Mouse (Mus musculus): ENCODE measurements around the gene Itm2c.

Itm2c gene

DNA sequence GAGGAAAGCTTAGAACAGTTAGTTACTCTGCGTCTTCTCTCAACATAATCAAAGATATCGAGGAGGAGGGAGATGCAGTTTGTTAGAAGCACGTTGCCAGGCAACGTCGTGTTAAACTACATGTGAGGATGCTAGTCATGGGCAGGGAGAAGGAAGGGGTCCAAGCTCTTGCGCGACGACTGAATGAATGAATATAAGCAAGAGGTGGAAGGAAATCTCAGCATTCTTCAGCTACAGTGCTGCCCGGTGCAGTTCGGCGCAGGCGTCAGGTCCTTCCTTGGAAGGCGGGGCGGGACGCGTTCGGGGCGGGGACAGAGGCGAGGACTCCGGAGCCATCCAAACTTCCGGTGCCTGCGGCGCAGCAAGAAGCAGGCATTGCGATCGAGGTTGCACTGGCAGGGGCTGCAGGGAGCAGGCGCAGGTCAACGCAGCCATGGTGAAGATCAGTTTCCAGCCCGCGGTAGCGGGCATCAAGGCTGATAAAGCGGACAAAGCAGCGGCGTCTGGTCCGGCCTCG is at the start of gene Itm2c:
TSS of gene Itm2c (plus strand) at position 51 of the 517 bp plus-strand sequence.
- peak; percentile 90 to 91 for DNase-seq (ENCODE audit: low spot score in 2 of 2)

- no peak for DNase-seq (ENCODE audit: low spot score in 2 of 2)
Observed at GRCm38 (mm10) chr1:85844981-85845380, 49.1 kb upstream of the Itm2c start.

DNA sequence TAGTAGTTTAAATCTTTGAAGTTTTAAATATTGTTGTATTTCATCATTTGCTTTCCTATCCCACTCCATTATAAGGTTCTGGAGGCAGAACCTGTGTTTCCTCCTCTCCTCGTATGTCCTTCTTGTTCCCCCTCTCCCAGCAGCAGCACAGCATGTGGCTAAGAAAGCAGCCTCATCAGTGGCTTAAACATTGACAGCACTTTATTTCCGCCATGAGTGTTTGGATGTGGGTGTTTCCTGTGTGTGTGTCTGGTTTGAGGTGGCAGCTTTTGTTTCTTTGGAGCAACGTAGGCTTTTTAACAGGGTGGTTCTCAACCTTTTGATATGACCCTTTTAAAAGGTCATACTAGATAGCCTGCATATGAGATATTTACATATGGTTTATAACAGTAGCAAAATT is 48.6 kb upstream of the Itm2c start:
- no peak for DNase-seq (ENCODE audit: low spot score in 2 of 2)

DNA sequence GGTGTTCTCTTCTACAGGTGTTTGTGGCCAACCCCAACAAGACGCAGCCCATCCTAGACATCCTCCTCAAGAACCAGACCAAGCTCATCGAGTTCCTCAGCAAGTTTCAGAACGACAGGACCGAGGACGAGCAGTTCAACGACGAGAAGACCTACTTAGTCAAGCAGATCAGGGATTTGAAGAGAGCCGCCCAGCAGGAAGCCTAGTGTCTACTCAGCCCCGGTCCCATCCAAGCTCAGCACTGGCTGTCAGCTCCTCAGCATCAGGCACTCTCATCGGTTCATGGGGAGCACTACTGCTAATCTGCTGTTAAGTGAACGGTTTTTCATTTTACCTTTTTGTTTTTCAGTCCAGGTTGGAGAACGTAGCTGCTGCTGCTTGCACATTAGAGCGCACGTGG is 45.1 kb upstream of the Itm2c start:
- no peak for DNase-seq (ENCODE audit: low spot score in 2 of 2)

- no peak for DNase-seq (ENCODE audit: low spot score in 2 of 2)
Observed at GRCm38 (mm10) chr1:85850851-85851250, 43.2 kb upstream of the Itm2c start.

DNA sequence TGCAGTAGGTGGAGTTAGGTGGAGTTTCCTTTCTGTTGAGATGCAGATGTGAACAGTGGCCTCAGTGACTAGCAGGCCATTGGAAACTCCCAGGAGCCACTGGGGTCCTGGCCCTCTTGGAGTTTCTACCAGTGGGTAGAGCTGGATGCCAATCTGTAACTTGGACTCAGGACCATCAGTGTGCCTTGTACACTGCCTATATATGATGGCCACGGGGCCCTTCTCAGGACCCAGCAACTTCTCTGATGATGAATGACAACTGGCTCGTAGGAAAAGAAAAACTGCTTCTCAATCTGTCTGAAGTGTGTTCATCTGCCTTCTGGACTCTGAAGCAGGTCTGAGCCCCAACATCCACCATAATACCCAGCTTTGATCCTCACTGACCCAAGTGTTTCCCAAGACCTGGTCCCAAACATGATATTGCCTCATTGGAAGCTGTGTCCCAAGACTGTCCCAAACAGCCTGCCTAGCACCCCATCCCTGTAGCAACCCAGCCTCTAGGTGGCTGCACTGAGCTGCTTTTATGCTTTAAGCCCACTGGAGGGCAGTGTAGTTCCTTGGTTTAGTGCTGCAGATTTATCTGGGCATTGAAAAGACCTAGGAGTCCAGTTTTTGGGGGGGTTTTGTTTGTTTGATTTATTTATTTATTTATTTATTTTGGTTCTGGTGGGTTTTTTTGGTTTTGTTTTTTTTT is 40.9 kb upstream of the Itm2c start:
- DNase-seq (ENCODE audit: low spot score in 2 of 2) = peak; percentile 55 to 70

DNA sequence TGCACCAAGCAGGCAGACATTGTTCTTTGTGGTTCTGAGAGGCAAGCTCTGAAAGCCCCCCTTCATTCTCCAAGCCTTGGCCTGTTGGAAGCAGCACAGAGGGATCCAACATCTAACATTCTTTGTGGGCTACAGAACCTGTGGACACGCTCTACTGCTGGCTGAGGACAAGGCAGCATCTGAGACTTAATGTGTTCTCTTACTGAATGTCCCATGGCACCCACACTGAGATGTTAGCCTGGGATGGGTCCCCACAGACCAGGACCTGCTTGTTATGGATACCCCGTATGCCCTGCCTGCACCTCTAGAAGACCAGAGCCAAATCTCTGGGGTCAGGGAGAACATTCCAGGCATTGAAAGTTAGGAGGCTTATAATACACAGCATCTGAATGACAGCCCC is 40.2 kb upstream of the Itm2c start:
- DNase-seq (ENCODE audit: low spot score in 2 of 2) = no peak

GRCm38 (mm10) chr1:85854475-85854874 is 39.6 kb upstream of the Itm2c start:
- DNase-seq (ENCODE audit: low spot score in 2 of 2) = no peak

- DNase-seq (ENCODE audit: low spot score in 2 of 2) = no peak
Observed at GRCm38 (mm10) chr1:85856266-85856665, 37.8 kb upstream of the Itm2c start.

DNA sequence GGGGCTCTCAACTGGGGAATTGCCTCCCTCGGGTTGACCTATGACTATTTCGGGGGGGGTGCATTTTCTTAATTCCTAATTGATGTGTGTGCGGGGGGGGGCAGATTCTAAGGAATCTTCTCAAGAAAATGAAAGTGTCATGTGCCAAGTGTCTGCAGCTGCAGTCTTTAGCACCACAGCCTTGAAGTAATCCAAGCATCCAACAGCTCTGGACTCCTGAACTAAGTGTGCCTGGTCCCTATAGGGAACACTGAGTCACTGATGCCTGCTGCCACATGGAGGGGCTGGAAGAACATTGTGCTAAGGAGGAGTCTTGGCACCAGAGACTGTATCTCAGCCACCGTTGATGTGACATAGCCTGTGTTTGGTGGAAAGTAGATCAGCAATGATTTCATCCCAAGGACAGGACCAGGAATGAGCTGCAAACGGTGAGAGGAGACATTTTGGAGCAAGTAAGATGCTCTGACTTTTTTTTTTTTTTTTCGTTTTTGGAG is 36.8 kb upstream of the Itm2c start:
- no peak for DNase-seq (ENCODE audit: low spot score in 2 of 2)

GRCm38 (mm10) chr1:85864383-85864782 is 29.7 kb upstream of the Itm2c start:
- no peak for DNase-seq (ENCODE audit: low spot score in 2 of 2)

- DNase-seq (ENCODE audit: low spot score in 2 of 2) = no peak
Observed at GRCm38 (mm10) chr1:85870001-85870400, 24.1 kb upstream of the Itm2c start.

GRCm38 (mm10) chr1:85870546-85870945 is 23.5 kb upstream of the Itm2c start:
- no peak for DNase-seq (ENCODE audit: low spot score in 2 of 2)

GRCm38 (mm10) chr1:85882003-85882402 is 12.1 kb upstream of the Itm2c start:
- DNase-seq (ENCODE audit: low spot score in 2 of 2) = no peak

- DNase-seq (ENCODE audit: low spot score in 2 of 2) = no peak
Observed at GRCm38 (mm10) chr1:85887221-85887620, 6.9 kb upstream of the Itm2c start.

- DNase-seq (ENCODE audit: low spot score in 2 of 2) = peak; percentile 21 to 31
Observed at GRCm38 (mm10) chr1:85894748-85895360, 773 bp downstream of the Itm2c start.

GRCm38 (mm10) chr1:85895391-85895837 is 1.3 kb downstream of the Itm2c start:
- peak; percentile 42 to 43 for DNase-seq (ENCODE audit: low spot score in 2 of 2)

GRCm38 (mm10) chr1:85896110-85896509 is 2.0 kb downstream of the Itm2c start:
- DNase-seq (ENCODE audit: low spot score in 2 of 2) = no peak

GRCm38 (mm10) chr1:85896781-85897700 is 3.0 kb downstream of the Itm2c start:
- peak; percentile 39 to 41 for DNase-seq (ENCODE audit: low spot score in 2 of 2)

DNA sequence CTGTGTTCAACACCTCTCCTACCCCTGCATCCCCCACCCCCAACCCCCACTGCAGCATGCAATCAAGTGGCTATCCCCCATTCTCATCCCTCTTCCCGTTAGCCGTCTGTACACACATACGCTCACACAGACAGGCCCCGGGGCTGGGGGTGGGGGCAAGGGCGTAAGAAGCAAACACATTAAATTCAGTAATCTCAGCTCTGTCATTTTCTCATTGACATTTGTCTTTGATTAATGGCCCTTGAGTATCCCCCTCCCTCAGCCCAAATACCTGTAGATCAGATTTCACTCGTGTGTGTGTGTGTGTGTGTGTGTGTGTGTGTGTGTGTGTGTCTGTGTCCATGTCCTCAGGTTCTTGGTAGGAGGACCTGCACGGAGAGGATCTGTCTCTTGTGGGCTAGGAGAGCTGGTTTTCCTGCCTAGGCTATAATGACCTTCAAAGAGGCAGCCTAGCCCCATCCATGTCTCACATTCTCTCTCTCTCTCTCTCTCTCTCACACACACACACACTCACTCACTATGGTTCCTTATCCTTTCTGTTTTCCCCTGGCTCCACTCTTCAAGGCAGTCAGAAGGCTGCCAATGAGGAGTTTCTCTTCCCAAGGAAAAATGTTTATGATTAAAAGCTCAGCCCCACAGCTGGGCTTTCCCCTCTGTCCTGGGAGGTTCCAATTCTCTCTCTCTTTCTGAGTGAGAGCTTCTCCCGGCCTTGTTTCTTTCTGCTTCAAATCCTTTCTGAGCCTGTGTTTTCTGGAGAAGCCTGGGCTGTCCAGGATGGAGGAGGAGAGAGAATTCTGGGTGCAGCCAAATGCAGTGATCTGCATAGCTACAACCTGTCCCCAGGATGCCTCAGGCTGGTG is 4.0 kb downstream of the Itm2c start:
- DNase-seq (ENCODE audit: low spot score in 2 of 2) = no peak
